Mouse (Mus musculus) cortical plate, adult 2 months (tissue): ENCODE results near the gene Rgs3. TPM values are rescaled to one million over a fixed set of nuclear protein-coding genes. Genes with fewer than 3 reads are reported as not detected.
A peak's percentile ranks its signal among the peaks of the same experiment; 100 is the strongest.

Experiments
- H3K27ac ChIP-seq: fragments of 200-500 bp; 2 replicates; pipeline ENCODE4 v1.5.1; 2012; ENCODE audit warnings: low read length, control low read depth, inconsistent platforms; ENCODE audit not compliant: insufficient read depth
- H3K4me1 ChIP-seq: fragments of 200-500 bp; 2 replicates; pipeline ENCODE4 v1.6.1; 2011; ENCODE audit warnings: low read length; ENCODE audit not compliant: control insufficient read depth, insufficient read depth
- H3K4me3 ChIP-seq: fragments of 200-500 bp; 2 replicates; pipeline ENCODE4 v1.5.1; 2011; ENCODE audit warnings: mild to moderate bottlenecking, low read length, control low read depth; ENCODE audit not compliant: insufficient read depth
- CTCF ChIP-seq: fragments of 200-500 bp; IDR thresholded peaks from 2 replicates; pipeline ENCODE4 v1.5.1; 2011; ENCODE audit warnings: mild to moderate bottlenecking, control low read depth, low read length; ENCODE audit not compliant: insufficient read depth; ENCODE audit errors: extremely low read depth
- POLR2A ChIP-seq: fragments of 200-500 bp; IDR thresholded peaks from 2 replicates; pipeline ENCODE4 v1.6.1; 2011; ENCODE audit warnings: mild to moderate bottlenecking, low read length, control low read depth; ENCODE audit not compliant: insufficient read depth; ENCODE audit errors: extremely low read depth
- polyA plus RNA-seq: library from polyadenylated mRNA; depleted of rRNA; stranded (reverse); fragments of >200 nt; gene quantifications from 2 replicates; pipeline ENCODE4 v1.2.3, GENCODE M21; 2012

Gene Rgs3
- polyA plus RNA-seq, 1 experiment: 40.2 TPM

DNA sequence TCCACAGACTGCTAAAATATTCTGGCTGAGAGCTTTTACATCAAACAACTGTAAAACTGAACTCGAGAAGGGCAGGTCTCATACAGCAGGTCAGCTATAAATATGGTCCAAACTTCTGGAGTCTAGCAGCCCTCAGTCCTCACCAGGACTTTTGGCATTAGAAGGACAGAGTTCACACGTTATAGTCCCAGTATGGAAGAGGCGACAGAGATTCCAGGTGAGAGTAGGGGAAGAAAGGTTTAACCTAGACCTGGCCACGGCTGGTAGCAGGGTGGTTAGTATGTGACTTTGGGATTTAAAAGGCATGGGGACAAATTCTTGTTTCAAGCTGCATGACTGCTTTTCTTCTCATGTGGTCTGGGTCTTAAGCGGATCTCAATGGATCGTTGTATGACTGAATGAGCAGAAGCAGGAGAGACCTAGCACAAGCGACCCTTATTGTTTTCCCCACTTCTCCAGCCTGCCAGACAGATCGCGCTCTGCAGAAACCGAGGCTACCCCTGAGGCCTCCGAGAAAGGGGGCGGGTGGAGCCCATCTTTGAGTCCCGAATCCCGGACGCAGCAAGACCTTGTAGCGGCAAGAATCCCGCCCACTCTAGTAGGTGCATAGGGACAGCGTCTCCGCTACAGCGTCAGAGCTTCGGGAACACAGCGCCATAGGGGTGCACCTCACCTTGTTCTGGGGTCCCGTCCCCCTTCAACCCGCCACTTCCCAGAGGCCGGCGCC lies 40.4 kb upstream of the Rgs3 start:
- peaks cover 10% of the 10 kb centered on the region for H3K4me1 ChIP-seq
- TF ChIP-seq CTCF: no peak
- no peak for TF ChIP-seq POLR2A

DNA sequence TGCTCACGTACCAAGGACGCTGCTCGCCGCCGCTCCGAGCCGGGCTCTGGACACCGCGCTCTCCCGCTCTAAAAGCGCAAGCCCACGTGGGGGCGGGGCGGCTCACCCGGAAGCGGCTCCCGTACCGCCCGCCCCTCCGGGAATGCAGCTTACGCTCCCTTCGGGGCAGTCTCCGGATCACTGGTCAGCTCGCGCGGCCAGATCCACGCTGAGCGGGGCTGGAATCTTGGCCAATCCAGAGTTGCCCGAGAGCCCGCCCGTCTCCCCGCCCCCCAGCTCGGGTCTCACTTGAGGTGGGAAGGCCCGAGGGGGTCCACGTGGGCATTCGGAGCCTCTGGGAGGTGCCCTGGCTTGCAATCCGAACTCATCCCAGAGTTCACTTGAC lies 39.8 kb upstream of the Rgs3 start, which contains the start of gene Alad:
Alad (minus strand) TSS at position 70 of the 385 bp plus-strand sequence.
- peaks cover 11% of the 10 kb centered on the region for H3K4me1 ChIP-seq
- TF ChIP-seq POLR2A: peak; percentile 55; the same call in 1 of the 2 replicates
- TF ChIP-seq CTCF: no peak
- peak within 1 kb of the TSS; percentile 94 for H3K4me3 ChIP-seq
- 0 out of 2 replicates have a peak within 1 kb of the TSS, but pooled peaks have one; percentile 24 for H3K27ac ChIP-seq

More for the DNA sequence above, 40.4 kb upstream of the Rgs3 start:
- Histone ChIP-seq H3K4me3 (peak overlapping the region; percentile 94), H3K27ac (0 out of 2 replicates have a peak overlapping the region, but pooled peaks have one; percentile 24)

DNA sequence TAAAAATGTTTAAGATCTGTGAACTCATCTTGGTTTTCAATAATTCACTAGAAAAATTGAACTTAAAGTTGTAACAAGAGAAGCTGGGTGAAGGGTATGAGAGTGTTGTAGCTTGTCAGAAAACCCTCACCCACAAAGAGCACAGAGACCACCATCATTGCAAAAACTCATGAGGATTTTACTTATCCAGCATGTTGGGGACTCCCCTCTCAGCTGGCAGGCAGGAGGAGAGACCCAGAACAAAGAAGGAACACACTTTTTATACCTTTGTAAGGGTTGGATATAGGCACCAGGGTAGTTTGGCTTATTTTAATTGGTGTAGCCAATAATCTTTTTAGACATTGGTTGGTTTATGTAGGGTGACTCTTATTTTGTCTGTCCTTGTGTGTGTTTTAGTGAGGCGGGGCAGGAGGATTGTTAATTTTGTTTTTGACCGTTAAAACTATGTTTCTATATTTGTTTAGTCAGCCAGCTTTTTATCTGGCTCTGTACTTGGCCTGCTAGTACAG lies 38.7 kb upstream of the Rgs3 start:
- no peak overlapping the region for H3K4me3 ChIP-seq
- TF ChIP-seq CTCF (no peak), POLR2A (no peak)
- peaks cover 5% of the 10 kb centered on the region for H3K4me1 ChIP-seq
- no peak overlapping the region for H3K27ac ChIP-seq

DNA sequence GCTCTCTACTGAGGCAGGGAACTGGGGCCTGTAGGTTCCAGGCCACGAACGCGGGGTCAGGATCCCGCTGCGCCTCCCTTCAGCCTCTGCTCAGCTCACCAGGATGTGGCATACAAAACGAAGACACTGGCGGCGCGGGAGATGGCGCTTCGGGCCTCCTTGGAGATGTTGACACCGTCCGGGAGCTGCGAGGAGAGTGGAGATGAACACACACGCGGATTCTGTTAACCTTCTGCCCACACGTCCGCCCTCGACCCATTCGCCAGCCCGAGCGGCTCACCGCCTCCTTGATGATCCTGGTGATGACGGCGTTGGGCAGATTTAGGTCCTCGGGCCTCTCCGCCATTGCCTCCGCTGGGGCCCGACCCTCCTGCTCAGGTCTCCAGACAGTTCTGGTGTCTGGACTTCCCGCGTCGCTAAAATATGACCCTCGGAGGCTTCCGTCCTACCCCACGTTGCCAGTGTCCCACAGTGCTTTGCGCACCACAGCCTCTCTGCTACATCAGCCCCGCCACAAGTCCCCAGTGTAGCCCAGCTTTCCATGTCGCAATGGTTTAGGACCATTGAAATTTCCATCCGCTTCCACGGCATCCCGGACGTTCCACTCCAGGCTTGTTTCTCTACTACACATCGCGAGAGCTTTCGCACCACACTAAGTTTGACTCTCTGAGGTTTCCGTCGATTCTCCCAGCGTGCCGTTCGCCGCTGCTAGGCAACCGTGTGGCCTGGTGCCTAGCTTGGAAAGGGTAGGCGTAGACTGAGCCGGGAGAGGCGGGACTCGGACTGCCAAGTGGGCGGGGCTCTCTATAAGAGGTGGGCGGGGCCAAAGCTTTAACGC lies 34.8 kb upstream of the Rgs3 start, which contains the start of the genes Pole3 and 4933430I17Rik:
Pole3 (minus strand) TSS at position 418 of the 838 bp plus-strand sequence.
4933430I17Rik (plus strand) TSS at position 719 of the 838 bp plus-strand sequence.
- Histone ChIP-seq H3K27ac (peak within 1 kb of the TSS; percentile 99), H3K4me3 (peak within 1 kb of the TSS; percentile 73), H3K4me1 (peaks cover 3% of the 10 kb centered on the region; the same call in 1 of the 2 replicates)
- TF ChIP-seq CTCF (no peak), POLR2A (0 out of 2 replicates have a peak, but pooled peaks have one; percentile 17)

DNA sequence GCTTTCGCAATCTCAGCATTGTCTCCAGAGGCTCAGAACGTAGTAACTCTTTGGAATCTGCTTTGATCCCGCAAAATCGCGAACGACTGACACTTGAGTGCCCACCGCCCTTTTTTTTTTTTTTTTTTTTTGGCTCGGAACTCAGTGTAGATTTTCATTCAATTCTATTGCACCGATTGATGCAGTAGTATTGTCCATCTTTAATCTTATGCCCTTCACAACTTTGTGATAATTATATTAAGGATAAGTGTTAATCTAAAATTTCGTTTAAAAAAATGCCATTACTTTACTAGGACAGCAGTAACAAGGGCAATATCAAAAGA lies 34.2 kb upstream of the Rgs3 start:
- no peak overlapping the region for H3K27ac ChIP-seq
- H3K4me1 ChIP-seq: peaks cover 3% of the 10 kb centered on the region; the same call in 1 of the 2 replicates
- TF ChIP-seq CTCF: no peak
- H3K4me3 ChIP-seq: peak overlapping the region; percentile 73

DNA sequence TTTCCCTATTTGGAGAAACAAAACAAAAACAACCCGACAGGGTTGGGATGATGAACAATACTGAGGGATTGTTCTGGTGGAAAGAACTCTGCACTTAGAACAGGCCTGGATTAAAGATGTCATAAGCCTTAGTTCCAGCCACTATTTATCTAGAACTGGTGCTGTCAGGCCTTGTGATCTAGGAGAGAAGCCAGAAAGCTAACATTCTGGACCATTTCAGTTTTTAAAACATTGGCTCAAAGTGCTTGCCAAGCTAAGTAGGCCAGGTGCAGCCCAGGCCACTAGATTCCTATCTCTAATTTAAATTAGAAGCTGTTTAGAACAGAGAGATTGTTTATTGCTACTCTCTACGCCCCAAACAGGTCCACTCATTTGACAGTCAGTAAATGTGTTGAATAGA lies 33.4 kb upstream of the Rgs3 start:
- TF ChIP-seq CTCF: no peak
- TF ChIP-seq POLR2A: no peak
- Histone ChIP-seq H3K27ac (no peak overlapping the region), H3K4me3 (no peak overlapping the region), H3K4me1 (peaks cover 3% of the 10 kb centered on the region; the same call in 1 of the 2 replicates)

DNA sequence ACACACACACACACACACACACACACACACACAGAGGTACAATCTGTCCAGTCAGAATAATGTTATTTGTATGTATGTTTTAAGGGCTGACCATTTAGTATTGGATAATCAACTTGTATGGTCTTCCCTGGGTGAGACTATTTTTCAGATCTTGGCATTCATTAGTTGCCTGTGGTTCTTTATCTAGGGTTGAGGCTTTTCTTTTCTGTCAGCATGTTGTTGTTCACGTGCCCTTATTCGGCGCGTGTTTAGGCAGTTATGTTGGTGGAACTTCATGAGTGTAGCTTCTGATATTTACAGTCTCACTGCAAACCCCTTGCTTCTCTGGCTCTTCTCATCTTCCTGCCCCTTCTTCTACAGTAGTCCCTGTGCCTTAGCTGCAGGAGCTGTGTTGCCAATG lies 32.0 kb upstream of the Rgs3 start:
- peaks cover 3% of the 10 kb centered on the region; the same call in 1 of the 2 replicates for H3K4me1 ChIP-seq
- no peak for TF ChIP-seq CTCF
- no peak for TF ChIP-seq POLR2A
- H3K27ac ChIP-seq: no peak overlapping the region
- no peak overlapping the region for H3K4me3 ChIP-seq

DNA sequence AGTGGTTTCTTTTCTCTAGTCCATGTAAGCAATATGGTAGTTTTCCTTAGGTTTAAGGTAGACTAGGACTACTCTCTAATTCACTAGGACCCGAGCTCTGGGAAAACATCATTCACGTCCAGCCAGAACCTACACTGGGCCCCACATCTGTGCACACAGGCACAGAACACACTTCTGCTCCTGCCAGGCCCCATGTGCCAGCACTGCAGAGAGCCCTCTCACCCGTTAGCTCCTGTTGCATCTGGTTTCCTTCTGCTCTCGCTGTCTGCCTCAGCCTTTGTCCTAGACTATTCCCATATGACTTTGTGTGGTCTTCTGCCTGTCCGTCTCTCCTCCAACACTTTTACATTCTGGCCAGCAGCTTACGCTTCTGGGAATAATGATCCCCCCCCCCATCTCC lies 25.9 kb upstream of the Rgs3 start:
- TF ChIP-seq POLR2A: no peak
- TF ChIP-seq CTCF: no peak
- Histone ChIP-seq H3K4me3 (no peak overlapping the region), H3K4me1 (no peaks in the 10 kb centered on the region), H3K27ac (no peak overlapping the region)

DNA sequence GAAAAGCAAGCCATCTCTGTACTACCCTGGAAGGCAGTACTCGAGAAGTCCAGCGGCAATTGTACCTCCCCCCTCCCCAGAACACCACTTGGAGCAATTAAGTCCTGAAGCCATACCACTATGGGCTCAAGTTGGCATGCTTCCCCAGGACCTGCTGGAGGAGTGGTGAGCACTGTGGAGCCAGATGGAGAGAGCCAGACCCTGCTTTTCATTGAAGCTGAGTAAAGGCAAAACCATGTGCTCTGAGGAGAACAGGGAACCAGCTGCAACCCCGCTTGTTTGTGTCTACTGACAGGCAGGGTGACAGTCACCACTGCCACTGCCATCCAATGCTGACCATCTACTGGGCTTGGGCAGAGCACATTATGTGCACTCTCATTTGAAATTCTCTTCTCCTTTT lies 17.8 kb upstream of the Rgs3 start:
- Histone ChIP-seq H3K4me3 (no peak overlapping the region), H3K27ac (no peak overlapping the region), H3K4me1 (no peaks in the 10 kb centered on the region)
- TF ChIP-seq CTCF (no peak), POLR2A (no peak)
